Mouse (Mus musculus) liver, embryonic 11.5 days (tissue): ENCODE results near the gene Ilf3. TPM values are rescaled to one million over a fixed set of nuclear protein-coding genes. Genes with fewer than 3 reads are reported as not detected.

Experiments used
- ATAC-seq: fragments of 200-750 bp; cut with Nextera tagmentation; replicated peaks from 2 replicates; pipeline ENCODE4 v1.8.0; 2017; ENCODE audit warnings: moderate number of reproducible peaks, mild to moderate bottlenecking, moderate TSS enrichment, moderate library complexity; ENCODE audit not compliant: low FRiP score
- DNase-seq: peaks from one replicate; pipeline ENCODE4 v3.0.0-alpha.2; 2017; ENCODE audit warnings: low spot score
- H3K27ac ChIP-seq: fragments of 300-500 bp; sonication (generic); 2 replicates; pipeline ENCODE4 v1.5.1; 2014; ENCODE audit warnings: mild to moderate bottlenecking, low read depth, low read length, control low read depth
- H3K27me3 ChIP-seq: fragments of 300-500 bp; sonication (generic); replicated peaks from 2 replicates; pipeline ENCODE4 v1.6.1; 2014; ENCODE audit warnings: low read length, mixed read lengths; ENCODE audit not compliant: control insufficient read depth, insufficient read depth
- H3K36me3 ChIP-seq: fragments of 300-500 bp; sonication (generic); 2 replicates; pipeline ENCODE4 v1.6.1; 2014; ENCODE audit warnings: mild to moderate bottlenecking, low read length, moderate library complexity, mixed read lengths; ENCODE audit not compliant: control insufficient read depth, insufficient read depth
- H3K4me1 ChIP-seq: fragments of 300-500 bp; sonication (generic); replicated peaks from 2 replicates; pipeline ENCODE4 v1.6.1; 2014; ENCODE audit warnings: low read length, mixed read lengths; ENCODE audit not compliant: control insufficient read depth, insufficient read depth
- H3K4me2 ChIP-seq: fragments of 300-500 bp; sonication (generic); 2 replicates; pipeline ENCODE4 v1.6.1; 2014; ENCODE audit warnings: mild to moderate bottlenecking, control low read depth, moderate library complexity
- H3K4me3 ChIP-seq: fragments of 300-500 bp; sonication (generic); 2 replicates; pipeline ENCODE4 v1.5.1; 2014; ENCODE audit warnings: low read depth, low read length, control low read depth
- H3K9ac ChIP-seq: fragments of 300-500 bp; sonication (generic); 2 replicates; pipeline ENCODE4 v1.6.1; 2014; ENCODE audit warnings: low read depth, low read length, control low read depth
- H3K9me3 ChIP-seq: fragments of 300-500 bp; sonication (generic); 2 replicates; pipeline ENCODE4 v1.6.1; 2016; ENCODE audit warnings: low read length, inconsistent platforms, mixed read lengths; ENCODE audit not compliant: control insufficient read depth
- WGBS: fragments of 180-500 bp; shearing (Covaris S2); extraction: QIAGEN DNeasy Blood & Tissue Kit; methylation state at CpG from one replicate; pipeline ENCODE4 v1.1.7; 2014; 5-methylcytosine and 5-hydroxymethylcytosine counted together
- polyA plus RNA-seq: library from polyadenylated mRNA; unstranded; fragments of >200 nt; fragmentation: Nextera tagmentation; extraction: Ambion mirVana; gene quantifications from 2 replicates; pipeline ENCODE4 v1.2.1, GENCODE M21; 2014

Gene Ilf3
- polyA plus RNA-seq, 1 experiment from 2014 or later = 141 TPM

DNA sequence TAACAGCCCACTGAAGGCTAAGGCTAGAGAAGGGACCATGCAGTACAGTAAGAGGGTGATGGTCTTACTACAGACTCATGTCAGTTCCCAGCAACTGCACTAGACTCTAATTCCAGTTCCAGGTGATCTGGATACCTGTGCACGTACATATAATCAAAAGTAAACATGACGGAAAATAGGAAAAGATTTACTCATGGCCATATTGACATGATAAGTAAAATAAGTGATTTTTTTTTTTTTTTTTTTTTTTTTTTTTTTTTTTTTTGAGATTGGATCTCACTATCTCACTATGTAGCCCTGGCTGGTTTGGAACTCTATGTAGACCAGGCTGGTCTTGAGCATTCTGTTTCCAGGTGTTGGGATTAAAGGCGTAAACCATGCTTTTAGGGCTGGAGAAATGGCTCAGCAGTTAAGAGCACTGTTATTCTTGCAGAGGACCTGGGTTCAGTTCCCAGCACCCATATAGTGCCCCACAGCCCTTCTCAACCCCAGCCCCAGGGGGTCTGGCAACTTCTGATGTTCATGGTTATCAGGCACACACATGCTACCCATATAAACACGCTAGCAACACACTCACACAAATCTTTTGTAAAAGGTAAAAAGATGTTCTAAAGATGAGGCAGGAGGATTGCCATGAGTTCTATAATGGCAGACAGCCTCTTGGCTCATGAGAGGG, 15.8 kb upstream of the Ilf3 start:
- Histone ChIP-seq H3K27me3 (no peaks in the 10 kb centered on the region), H3K4me1 (peaks cover 17% of the 10 kb centered on the region), H3K36me3 (peaks cover 19% of the 10 kb centered on the region), H3K4me3 (peak overlapping the region; percentile 11; the same call in 1 of the 2 replicates), H3K9me3 (no peaks in the 10 kb centered on the region), H3K27ac (peak overlapping the region; percentile 79), H3K4me2 (peak overlapping the region; percentile 51), H3K9ac (peak overlapping the region; percentile 53; the same call in 1 of the 2 replicates)
- 85% methylated on average over 4 of the region's 4 CpGs for WGBS
- DNase-seq = no peak
- no peak for ATAC-seq

DNA sequence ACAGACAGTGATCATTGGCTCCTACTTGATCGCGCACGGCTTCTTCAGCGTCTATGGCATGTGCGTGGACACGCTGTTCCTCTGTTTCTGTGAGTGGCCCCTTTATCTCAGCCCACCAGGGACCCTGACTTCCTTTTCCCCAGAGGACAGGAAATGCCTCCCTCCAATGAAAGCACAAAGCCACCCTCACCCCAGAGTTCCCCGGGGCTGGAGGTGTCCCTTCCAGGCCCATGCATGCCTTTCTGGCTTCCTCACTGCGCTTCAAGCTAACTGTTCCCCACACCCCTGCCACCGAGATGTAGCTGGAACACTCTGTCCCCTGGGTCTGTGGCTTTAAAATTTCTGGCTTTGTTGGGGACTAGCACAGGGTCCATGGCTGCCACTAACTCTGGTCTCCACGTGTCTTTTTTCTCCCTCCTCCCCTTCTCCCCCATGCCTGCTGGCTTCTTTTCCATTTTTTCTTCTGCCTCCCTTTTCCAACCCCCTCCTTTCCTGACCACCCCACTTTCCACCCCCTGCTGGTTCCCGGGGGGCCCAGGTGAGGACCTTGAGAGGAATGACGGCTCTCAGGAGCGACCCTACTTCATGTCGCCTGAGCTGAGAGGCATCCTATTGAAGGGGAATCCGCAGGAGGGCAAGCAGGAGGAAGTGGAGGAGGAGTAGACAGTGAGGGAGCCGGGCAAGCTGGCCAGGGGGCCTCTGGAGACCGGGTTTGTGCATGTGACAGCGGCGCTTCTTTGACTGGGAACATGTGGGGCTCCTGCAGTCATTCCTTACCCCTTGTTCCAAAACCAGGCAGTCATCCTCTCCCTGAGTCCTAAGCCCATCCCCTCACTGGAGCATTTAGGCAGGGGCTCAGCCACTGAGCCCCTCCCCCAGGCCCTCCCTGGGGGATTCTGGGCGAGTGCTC, 15.0 kb upstream of the Ilf3 start:
- peak overlapping the region; percentile 79 for H3K27ac ChIP-seq

DNA sequence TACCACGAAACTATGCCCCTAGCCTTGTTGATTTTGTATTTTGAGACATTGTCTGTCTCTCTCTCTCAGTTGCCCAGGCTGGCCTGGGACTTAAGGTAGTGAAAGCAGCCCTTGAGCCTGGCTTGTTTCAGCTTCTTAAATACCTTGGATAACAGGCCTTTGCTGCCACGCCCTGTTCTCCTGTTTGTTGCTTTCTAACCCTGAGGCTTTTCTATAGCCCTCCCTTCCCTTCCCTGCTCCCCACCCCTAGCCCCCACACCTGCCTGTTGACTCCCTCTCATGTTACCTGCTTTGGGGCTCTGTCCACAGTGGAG, 14.3 kb upstream of the Ilf3 start:
- H3K4me3 ChIP-seq = no peak overlapping the region
- 54% methylated on average over 2 of the region's 2 CpGs for WGBS
- H3K9ac ChIP-seq = peak overlapping the region; percentile 53
- no peak for ATAC-seq
- H3K4me1 ChIP-seq = peaks cover 17% of the 10 kb centered on the region
- H3K36me3 ChIP-seq = peaks cover 14% of the 10 kb centered on the region
- no peaks in the 10 kb centered on the region for H3K9me3 ChIP-seq
- peak overlapping the region; percentile 79 for H3K27ac ChIP-seq
- peak overlapping the region; percentile 51; the same call in 1 of the 2 replicates for H3K4me2 ChIP-seq
- no peaks in the 10 kb centered on the region for H3K27me3 ChIP-seq
- no peak for DNase-seq

More for the DNA sequence above, 15.0 kb upstream of the Ilf3 start:
- ATAC-seq (peak; percentile 72), DNase-seq (peak; percentile 55)
- H3K9me3 ChIP-seq = no peaks in the 10 kb centered on the region
- peaks cover 18% of the 10 kb centered on the region for H3K36me3 ChIP-seq
- no peak overlapping the region; the same call in 1 of the 2 replicates for H3K4me3 ChIP-seq
- H3K4me1 ChIP-seq = peaks cover 17% of the 10 kb centered on the region
- WGBS = 14% methylated on average over 20 of the region's 20 CpGs
- peak overlapping the region; percentile 51 for H3K4me2 ChIP-seq
- H3K9ac ChIP-seq = peak overlapping the region; percentile 53
- no peaks in the 10 kb centered on the region for H3K27me3 ChIP-seq

DNA sequence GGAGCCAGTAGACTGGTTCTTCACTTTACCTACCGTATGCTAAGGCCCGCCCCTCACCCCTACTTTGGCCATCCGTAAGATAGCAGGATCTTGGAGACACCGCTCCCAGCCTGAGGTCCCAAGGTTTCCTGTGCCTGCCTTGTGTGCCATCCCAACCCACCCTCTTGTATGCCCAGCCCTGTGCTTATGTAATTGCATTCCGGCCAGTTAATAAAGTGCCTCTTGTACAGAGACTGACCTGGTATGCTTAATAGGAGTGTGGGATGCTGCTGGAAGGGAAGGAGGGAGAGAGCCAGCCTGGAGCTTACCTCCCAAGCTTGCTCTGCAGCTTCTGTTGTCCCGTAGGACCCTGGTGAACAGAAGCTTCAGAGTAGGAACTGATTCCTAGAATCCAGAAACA, 12.9 kb upstream of the Ilf3 start:
- DNase-seq (no peak), ATAC-seq (no peak)
- Histone ChIP-seq H3K36me3 (peaks cover 14% of the 10 kb centered on the region), H3K4me3 (no peak overlapping the region), H3K27ac (no peak overlapping the region), H3K4me2 (no peak overlapping the region), H3K4me1 (peaks cover 17% of the 10 kb centered on the region), H3K27me3 (no peaks in the 10 kb centered on the region), H3K9ac (no peak overlapping the region), H3K9me3 (no peaks in the 10 kb centered on the region)
- 88% methylated on average over 6 of the region's 6 CpGs for WGBS

DNA sequence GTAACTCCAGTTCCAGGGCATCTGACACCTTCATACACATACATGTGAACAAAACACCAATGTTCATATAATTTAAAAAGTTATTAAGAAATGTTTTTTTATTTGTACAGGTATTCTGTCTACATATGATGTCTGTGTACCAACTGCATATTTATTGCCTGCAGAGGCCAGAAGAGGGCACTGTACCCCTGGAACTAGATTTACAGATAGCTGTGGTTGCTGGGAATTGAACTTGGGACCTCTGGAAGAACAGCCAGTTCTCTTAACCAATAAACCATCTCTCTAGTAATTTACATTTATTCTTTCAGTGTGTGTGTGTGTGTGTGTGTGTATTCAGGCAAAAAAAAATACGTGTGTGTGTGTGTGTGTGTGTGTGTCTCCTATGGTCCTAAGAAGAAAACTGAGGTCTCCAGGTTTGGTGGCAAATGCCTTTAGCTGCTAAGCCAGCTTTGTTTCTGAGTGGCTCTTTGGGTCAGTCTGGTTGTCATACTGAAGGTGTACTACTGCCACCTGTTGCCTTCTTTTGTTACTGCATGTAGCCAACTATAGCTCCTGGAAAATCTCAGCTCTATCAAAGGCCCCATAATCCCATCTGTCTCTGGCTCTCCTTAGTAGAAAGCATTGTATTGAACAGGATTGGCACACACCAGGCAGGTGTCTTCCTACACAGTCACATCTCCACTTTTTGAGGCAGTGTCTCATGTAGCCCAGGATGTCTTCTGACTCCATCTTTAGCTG, 10.5 kb upstream of the Ilf3 start:
- no peak overlapping the region for H3K27ac ChIP-seq
- peak; percentile 39; the same call in 1 of the 2 replicates for ATAC-seq
- WGBS = 0% methylated on average over 1 of the region's 1 CpGs
- H3K4me2 ChIP-seq = no peak overlapping the region
- peaks cover under 1% of the 10 kb centered on the region for H3K36me3 ChIP-seq
- no peak overlapping the region for H3K9ac ChIP-seq
- H3K4me3 ChIP-seq = no peak overlapping the region
- DNase-seq = no peak
- no peaks in the 10 kb centered on the region for H3K9me3 ChIP-seq
- H3K4me1 ChIP-seq = peaks cover 14% of the 10 kb centered on the region
- peaks cover 2% of the 10 kb centered on the region; the same call in 1 of the 2 replicates for H3K27me3 ChIP-seq

DNA sequence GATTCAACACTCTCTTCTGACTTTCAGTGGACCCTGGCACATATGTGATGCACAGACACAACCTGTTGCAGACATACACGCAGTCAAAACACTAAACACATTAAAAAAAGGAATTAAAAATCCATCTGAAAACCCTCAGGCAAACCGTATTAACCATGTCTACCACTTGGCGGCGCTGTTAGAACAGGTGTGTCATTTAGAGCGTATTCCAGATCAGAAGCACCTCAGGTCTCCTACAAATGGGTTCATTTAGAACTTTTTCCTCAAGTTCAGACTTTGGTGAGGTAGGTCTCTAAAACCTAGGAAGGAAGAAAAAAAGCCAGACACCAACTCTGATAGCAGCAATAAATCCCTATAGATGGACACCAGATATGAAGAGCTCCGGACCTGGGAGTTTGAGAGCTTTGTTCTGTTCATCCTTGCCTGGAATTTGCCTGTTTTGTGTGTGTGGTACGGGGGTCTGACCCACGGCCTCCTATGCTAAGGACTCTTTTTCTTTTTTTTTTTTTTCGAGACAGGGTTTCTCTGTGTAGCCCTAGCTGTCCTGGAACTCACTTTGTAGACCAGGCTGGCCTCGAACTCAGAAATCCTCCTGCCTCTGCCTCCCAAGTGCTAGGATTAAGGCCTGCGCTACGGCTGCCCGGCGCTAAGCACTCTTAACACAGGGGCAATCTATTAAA, 990 bp upstream of the Ilf3 start:
- Histone ChIP-seq H3K4me3 (peak overlapping the region; percentile 35), H3K27ac (peak overlapping the region; percentile 88), H3K4me2 (peak overlapping the region; percentile 76), H3K4me1 (peaks cover 17% of the 10 kb centered on the region), H3K9me3 (no peaks in the 10 kb centered on the region), H3K27me3 (no peaks in the 10 kb centered on the region), H3K9ac (peak overlapping the region; percentile 54), H3K36me3 (no peaks in the 10 kb centered on the region; the same call in 1 of the 2 replicates)
- DNase-seq = no peak
- ATAC-seq = 0 out of 2 replicates have a peak, but pooled peaks have one; percentile 5
- 28% methylated on average over 14 of the region's 14 CpGs for WGBS

DNA sequence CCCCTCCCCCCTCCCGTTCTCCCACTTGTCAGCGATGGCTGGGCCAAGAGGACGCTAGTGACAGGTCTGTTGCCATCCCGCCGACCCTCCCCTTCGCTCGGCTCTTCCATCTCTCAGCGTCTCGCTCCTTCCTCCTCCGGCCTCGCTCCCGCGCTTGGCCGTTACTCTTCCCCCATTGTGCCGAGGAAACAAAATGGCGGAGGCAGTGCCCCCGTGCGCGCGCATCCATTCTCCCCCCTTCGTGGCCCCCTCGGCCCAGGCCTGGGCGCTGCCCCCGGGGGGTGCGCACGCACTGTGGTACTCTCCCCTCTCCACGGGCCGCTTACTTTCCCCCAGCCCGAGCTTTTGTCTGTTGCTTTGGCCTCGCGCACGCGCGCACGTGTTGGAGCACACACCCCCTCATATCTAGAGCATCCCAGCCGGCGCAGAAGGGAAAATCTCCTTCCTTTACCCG, 487 bp downstream of the Ilf3 start:
- peak; percentile 56 for ATAC-seq
- Histone ChIP-seq H3K4me2 (peak overlapping the region; percentile 84), H3K27ac (peak overlapping the region; percentile 76), H3K4me1 (peaks cover 17% of the 10 kb centered on the region), H3K27me3 (no peaks in the 10 kb centered on the region), H3K36me3 (no peaks in the 10 kb centered on the region; the same call in 1 of the 2 replicates), H3K4me3 (peak overlapping the region; percentile 76), H3K9ac (peak overlapping the region; percentile 78), H3K9me3 (no peaks in the 10 kb centered on the region)
- WGBS = 1% methylated on average over 38 of the region's 38 CpGs
- peak; percentile 84 for DNase-seq

DNA sequence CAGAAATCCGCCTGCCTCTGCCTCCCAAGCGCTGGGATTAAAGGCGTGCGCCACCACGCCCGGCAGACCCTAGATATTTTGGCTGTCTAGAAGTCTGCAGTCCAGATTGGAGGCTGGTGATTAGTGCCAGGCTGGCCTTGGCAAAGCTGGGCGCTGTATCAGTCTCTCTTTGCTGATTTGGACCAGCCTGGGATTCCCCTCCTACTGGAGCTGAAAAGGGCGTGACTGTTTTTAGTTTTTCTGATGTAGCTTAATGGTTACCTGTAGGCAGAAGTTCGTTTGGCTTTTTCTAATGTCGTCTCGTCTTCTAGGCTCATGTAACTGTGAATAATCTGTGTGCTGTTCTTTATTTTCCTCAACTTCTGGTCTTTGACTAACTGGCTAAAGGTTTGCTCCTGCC, 1.4 kb downstream of the Ilf3 start:
- ATAC-seq (no peak), DNase-seq (no peak)
- 49% methylated on average over 11 of the region's 11 CpGs for WGBS
- Histone ChIP-seq H3K4me2 (peak overlapping the region; percentile 84), H3K36me3 (no peaks in the 10 kb centered on the region; the same call in 1 of the 2 replicates), H3K9ac (peak overlapping the region; percentile 78; the same call in 1 of the 2 replicates), H3K27me3 (no peaks in the 10 kb centered on the region), H3K4me3 (peak overlapping the region; percentile 76), H3K4me1 (peaks cover 17% of the 10 kb centered on the region), H3K9me3 (no peaks in the 10 kb centered on the region), H3K27ac (no peak overlapping the region)
